Mouse (Mus musculus): ENCODE measurements around the gene Tmem117. TPM values are rescaled to one million over a fixed set of nuclear protein-coding genes. Genes with fewer than 3 reads are reported as not detected.
A peak's percentile ranks its signal among the peaks of the same experiment; 100 is the strongest.

Tmem117 gene
- total RNA-seq, 2 experiments from 2014 or later = 28.0 to 29.7 TPM

DNA sequence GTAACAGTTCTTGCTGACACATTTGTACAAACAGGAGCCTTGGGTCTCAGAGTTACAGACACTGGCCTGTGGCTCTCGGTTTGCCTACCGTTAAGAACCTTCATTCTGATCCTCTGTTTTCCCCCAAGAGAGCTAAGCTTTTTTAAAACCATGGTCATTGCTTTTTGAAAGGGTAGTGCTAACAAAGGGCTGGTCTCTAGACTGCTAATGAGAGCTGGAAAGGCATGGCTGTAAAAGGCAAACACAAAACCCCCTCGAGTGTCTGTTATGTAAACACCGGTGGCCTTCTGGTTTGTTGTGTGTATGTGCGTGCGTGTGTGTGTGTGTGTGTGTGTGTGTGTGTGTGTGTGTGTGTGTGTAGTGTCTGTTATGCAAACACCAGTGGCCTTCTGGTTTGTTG lies 17.0 kb downstream of the Tmem117 start:
- DNase-seq (ENCODE audit: low spot score in 2 of 2) = no peak

GRCm38 (mm10) chr15:94648430-94648829 lies 19.4 kb downstream of the Tmem117 start:
- DNase-seq (ENCODE audit: low spot score in 2 of 2) = no peak

DNA sequence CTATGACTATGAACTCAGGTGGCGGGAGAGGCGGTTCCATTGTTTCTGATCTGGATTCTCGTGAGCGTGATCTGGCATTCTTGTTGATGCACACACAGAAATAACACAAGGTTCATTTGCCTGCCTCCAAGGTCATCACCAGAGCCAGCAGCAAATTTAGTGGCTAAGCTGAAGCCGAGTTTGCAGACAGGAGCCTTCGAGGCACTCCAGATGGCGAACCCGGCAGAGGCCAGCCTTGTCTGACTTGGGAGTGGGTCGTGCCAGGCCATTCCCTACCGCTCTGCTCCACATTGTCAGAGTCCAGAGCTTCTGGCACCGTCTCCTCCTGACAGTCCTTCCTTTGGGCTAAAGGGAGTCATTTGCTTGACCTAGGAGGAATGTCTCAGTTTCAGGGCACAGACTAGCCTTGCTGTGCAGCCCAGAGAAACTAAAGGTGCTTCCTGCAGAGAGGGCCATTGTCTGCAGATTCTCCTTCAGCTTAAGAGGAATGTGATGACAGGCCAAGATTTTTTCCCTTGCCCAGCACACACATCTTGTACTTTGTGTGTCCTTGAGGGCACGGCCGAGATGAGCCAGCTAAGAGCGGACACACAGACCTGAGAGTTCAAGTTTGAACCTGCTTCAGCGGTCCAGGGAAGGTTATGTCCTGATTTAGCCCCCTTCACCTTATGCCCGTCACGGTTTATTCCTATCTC lies 20.2 kb downstream of the Tmem117 start:
- DNase-seq (ENCODE audit: low spot score in 2 of 2) = no peak

- DNase-seq (ENCODE audit: low spot score in 2 of 2) = no peak
Observed at GRCm38 (mm10) chr15:94649766-94650120, 20.7 kb downstream of the Tmem117 start.

- DNase-seq (ENCODE audit: low spot score in 2 of 2) = no peak
Observed at GRCm38 (mm10) chr15:94651350-94651749, 22.3 kb downstream of the Tmem117 start.

GRCm38 (mm10) chr15:94651969-94652842 lies 23.2 kb downstream of the Tmem117 start:
- DNase-seq (ENCODE audit: low spot score in 2 of 2) = no peak

DNA sequence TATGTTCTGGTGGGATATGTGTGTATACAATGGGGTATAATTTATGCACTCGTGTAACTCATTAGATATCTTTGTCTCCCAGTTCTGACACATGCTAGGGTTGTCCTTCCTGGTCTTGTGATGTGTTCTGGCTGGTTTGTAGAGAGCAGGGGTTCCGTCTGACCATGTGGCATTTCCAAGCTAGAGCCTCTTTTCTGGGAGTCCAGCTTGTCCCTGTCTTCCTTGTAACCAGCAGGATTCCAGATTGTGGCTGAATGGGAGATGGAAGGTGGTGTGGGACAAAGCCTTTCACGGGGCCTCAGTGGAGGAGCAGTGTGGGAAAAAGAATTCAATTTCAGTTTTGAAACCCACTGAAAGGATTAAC lies 23.8 kb downstream of the Tmem117 start:
- DNase-seq (ENCODE audit: low spot score in 2 of 2) = no peak

DNA sequence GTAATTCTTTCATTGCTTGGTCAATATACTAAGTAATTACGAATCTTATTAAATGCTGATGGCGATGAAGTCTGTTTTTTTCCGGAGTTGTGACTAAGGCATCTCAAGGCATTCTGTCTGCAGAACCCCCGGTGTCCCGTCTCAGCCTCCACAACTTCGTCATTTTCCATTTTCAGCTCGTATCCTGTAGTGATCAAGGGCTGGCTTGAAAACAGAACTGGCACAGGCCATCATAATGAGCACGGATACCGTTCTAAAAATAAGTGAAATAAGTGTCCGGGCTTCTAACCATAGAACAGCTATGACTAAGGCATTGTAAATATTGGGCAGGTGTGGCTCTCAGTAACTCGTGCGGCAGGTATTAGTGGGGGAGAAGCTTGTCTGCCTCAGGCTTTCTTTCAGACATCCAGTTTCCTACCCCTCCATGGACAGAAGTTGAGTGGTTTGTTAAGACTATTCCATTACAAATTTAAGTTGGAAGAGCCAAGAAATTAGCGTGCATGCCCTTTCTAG lies 26.8 kb downstream of the Tmem117 start:
- DNase-seq (ENCODE audit: low spot score in 2 of 2) = no peak

- no peak for DNase-seq (ENCODE audit: low spot score in 2 of 2)
Observed at GRCm38 (mm10) chr15:94657882-94658281, 28.9 kb downstream of the Tmem117 start.

GRCm38 (mm10) chr15:94658392-94659111 lies 29.5 kb downstream of the Tmem117 start:
- DNase-seq (ENCODE audit: low spot score in 2 of 2) = no peak

DNA sequence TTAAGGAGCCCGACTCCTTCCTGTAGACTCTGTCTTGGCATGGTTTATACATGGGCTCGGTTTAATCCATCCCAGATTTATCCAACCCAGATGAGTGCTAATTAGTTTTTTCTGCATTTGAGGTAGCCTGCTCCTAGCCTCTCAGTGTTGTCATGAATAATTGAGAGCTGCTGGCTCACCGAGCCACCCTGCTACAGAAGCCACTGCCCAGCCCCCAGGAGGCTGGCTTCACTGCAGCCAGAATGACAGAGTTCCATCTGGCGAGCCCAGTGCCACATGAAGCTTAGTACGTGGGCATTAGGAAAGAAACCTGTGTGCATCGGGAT lies 30.0 kb downstream of the Tmem117 start:
- DNase-seq (ENCODE audit: low spot score in 2 of 2) = no peak

- DNase-seq (ENCODE audit: low spot score in 2 of 2) = no peak
Observed at GRCm38 (mm10) chr15:94660913-94661312, 31.9 kb downstream of the Tmem117 start.

DNA sequence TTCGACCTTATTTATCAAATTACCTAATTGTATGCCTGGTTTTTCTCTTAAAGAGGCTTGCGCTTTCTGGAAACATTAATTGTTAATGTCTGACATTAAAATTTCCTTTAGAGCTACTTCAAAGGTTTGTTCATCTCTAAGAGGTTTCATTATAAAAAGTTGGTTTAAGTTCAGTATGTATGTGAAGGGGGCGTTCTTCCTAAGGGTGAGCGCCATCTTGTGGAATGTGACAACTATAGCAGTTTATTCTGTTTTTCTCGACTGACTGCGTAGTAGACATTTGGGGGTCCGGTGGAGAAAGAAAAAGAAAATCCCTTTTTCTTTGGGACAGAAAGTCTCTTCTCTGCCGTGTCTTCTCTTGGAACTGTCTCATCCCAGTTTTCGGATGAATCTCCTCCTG lies 32.4 kb downstream of the Tmem117 start:
- DNase-seq (ENCODE audit: low spot score in 2 of 2) = no peak

DNA sequence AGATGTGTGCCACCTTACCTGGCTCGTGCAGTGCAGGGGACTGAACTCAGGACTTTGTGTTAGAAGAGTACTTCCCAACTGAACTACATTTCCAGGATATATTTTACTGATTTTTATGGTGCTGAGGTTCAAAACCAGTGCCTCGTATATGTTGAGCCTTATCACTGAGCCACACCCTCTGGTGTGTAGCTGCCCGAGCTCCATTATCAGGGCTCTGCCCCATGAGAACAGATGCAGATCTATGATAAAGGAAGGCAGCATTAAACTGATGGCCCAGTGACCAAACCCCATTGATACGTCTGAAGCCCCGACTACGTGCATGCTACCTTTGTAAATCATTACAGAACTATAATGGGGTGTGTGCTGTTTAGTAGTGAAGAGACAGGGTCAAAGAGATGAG lies 35.6 kb downstream of the Tmem117 start:
- no peak for DNase-seq (ENCODE audit: low spot score in 2 of 2)

DNA sequence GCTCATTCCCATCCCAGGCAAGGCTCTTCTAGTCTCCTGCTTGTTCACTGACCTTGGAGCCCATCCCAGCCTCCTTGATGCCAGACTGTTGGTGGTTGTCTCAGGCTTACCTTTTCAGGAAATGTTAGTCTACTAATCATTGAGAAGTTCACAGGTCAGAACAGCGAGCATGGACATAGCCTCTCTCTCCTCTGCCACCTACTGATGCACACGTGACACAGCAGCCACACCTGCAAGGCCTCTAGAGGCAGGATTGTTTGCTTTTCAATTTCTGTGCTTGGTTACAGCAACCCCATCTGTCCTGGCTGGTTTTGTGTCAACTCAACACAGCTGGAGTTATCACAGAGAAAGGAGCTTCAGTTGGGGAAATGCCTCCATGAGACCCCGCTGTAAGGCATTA lies 52.1 kb downstream of the Tmem117 start:
- no peak for DNase-seq (ENCODE audit: low spot score in 2 of 2)

- no peak for DNase-seq (ENCODE audit: low spot score in 2 of 2)
Observed at GRCm38 (mm10) chr15:94684269-94684668, 55.2 kb downstream of the Tmem117 start.

DNA sequence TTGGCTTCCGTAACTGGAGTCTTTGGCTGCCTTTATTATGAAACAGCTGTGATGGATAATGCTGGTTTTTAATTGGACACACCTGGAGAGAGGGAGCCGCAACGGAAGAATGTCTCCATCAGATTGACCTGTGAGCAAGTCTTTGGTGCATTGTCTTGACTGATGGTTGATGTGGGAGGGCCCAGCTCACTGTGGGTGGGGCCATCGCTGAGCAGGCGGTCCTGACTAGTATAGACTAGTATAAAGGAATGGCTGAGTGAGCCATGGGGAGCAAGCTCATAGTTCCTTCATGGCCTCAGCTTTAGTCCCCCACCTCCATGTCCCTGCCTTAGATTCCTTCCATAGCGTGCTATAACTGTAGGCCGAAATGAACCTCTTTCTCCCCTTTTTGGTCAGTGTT lies 58.1 kb downstream of the Tmem117 start:
- DNase-seq (ENCODE audit: low spot score in 2 of 2) = no peak

- no peak for DNase-seq (ENCODE audit: low spot score in 2 of 2)
Observed at GRCm38 (mm10) chr15:94687629-94688028, 58.6 kb downstream of the Tmem117 start.

DNA sequence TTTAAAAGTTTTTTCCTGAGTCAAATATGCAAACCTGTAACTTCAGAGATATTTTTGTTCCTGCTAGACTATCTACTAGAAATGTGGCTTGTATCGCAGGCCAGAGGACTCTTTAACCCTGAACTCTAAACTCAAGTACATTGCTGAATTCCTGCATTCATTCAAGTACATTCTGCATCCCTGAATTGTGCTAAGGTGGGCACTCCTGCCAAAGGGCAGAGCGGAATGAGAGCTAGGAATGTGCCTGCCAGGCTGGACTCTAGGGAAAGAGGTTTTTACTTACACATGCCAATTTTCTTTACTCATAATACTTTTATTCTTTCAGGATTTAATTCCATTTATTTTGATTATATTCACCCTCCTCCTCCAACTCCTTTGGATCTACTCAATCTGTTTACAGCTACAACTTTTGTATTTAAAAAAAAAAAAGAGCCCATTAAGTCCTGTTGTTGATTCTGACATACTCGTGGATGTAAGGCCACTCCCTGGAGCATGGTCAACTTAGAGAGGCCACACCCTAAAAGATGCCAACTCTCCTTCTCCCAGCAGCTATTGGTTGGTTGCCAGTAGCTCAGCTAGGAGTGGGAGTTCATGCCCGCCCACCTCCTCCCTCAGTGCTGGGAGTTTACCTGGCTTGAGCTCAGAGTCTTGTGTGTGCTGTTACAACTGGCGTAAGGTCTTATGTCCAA lies 60.3 kb downstream of the Tmem117 start:
- no peak for DNase-seq (ENCODE audit: low spot score in 2 of 2)

DNA sequence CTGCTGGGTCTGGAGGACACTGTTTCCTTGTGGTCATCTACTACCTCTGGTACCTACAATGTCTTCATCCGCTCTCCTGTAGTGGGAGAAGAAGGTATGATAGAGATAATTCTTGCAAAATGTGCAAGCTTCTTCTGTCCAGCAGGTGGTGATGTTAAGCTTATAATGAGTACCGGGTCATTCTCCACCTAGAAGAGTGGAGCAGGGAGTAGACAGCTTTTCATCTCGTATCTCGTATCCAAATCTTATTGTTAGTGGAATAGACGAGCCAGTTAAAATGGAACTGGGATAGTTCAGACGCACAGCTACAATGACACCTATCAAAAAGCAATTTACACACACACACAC lies 60.8 kb downstream of the Tmem117 start:
- DNase-seq (ENCODE audit: low spot score in 2 of 2) = no peak

- DNase-seq (ENCODE audit: low spot score in 2 of 2) = peak in 1 of 2 experiments; percentile 35
Observed at GRCm38 (mm10) chr15:94722759-94723158, 93.7 kb downstream of the Tmem117 start.

GRCm38 (mm10) chr15:94732104-94732503 lies 103.1 kb downstream of the Tmem117 start:
- DNase-seq (ENCODE audit: low spot score in 2 of 2) = no peak
